Mouse (Mus musculus) G1E (cell line): ENCODE measurements around the gene Zmynd15.

ENCODE experiments used
- CTCF ChIP-seq: IDR thresholded peaks from 2 replicates; pipeline ENCODE4 v1.5.1; 2012; ENCODE audit warnings: low read depth, low read length, inconsistent platforms, mixed read lengths
- GATA1 ChIP-seq: IDR thresholded peaks from 2 replicates; pipeline ENCODE4 v1.6.1; 2012; ENCODE audit warnings: borderline replicate concordance, low read length, inconsistent platforms, mixed read lengths
- GATA2 ChIP-seq: IDR thresholded peaks from 2 replicates; pipeline ENCODE4 v1.6.1; 2012; ENCODE audit warnings: low read depth, low read length, inconsistent platforms, borderline replicate concordance
- POLR2AphosphoS5 ChIP-seq: IDR thresholded peaks from 2 replicates; pipeline ENCODE4 v1.6.1; 2012; ENCODE audit warnings: low read depth, low read length, inconsistent platforms; ENCODE audit not compliant: insufficient replicate concordance
- TAL1 ChIP-seq: conservative IDR thresholded peaks from 2 replicates; pipeline ENCODE4 v1.6.1; 2012; ENCODE audit warnings: low read depth, low read length, inconsistent platforms, mixed read lengths

DNA sequence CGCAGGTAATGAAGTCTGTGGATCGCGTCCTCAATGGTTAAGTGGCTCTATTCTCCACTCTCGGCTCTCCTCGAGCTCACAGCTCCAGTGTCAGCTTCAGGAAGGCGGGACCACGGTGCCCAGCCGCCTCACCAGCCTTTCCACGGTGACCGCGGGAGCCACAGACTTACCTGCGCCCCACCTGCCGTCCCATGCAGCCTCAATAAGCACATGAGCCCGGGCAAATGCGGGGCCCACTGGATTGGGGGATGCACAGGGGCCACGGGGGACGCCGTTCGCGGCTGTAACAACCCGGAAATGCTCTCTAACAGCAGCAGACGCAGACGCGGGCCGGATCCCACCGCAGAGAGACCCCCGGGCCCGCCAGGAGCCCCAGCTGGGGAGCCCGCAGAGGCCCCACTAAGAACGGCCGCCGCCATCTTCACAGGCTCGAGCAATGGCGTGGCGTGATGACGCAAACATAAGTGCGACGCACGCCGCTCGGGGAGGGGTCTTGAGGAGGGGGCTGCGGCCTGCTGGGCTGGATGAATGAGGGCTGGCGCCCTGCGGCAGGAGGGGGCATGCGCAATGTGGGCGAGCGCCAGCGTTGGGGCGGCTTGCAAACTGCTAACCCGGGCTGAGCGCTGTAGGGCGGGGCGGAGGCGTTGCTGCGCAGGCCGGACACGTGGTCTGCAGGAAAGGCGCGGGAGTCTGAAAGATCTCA, 49.5 kb upstream of the Zmynd15 start, which contains the start of gene Pelp1:
- no peak for TF ChIP-seq CTCF
- TF ChIP-seq GATA1: no peak
- no peak for TF ChIP-seq TAL1
- TF ChIP-seq GATA2: no peak
- TF ChIP-seq POLR2AphosphoS5: no peak
